Mouse (Mus musculus) adrenal gland, adult (tissue): ENCODE results near the gene Olfr912.

Experiments used
- DNase-seq, 2 experiments: peaks; one replicate each; pipeline ENCODE4 v3.0.0; 2022 to 2023; ENCODE audit warnings: low spot score in 1 of 2; ENCODE audit not compliant: inconsistent age in 2 of 2

The Olfr912 gene

GRCm38 (mm10) chr9:38579878-38580277, at the start of gene Olfr912:
Gene Olfr912 (plus strand): TSS chr9:38580178.
- DNase-seq = no peak

GRCm38 (mm10) chr9:38537549-38537948, 42.4 kb upstream of the Olfr912 start, which contains the start of gene Olfr910:
Gene Olfr910 (plus strand): TSS chr9:38537849.
- DNase-seq = no peak

GRCm38 (mm10) chr9:38591056-38591455, 11.1 kb downstream of the Olfr912 start:
- no peak for DNase-seq

GRCm38 (mm10) chr9:38592459-38592858, 12.5 kb downstream of the Olfr912 start, which contains the start of gene Olfr913:
Gene Olfr913 (plus strand): TSS chr9:38592759.
- DNase-seq = no peak

GRCm38 (mm10) chr9:38604802-38605201, 24.8 kb downstream of the Olfr912 start, which contains the start of gene Olfr914:
Gene Olfr914 (plus strand): TSS chr9:38605102.
- no peak for DNase-seq

GRCm38 (mm10) chr9:38632406-38632805, 52.4 kb downstream of the Olfr912 start:
- DNase-seq = no peak
